Mouse (Mus musculus) thymus, adult 18-20 months (tissue): ENCODE measurements around the gene Efcab3.
A peak's percentile ranks its signal among the peaks of the same experiment; 100 is the strongest.

ENCODE experiments used
- DNase-seq, 2 experiments: peaks; one replicate each; pipeline ENCODE4 v3.0.0; 2022; ENCODE audit warnings: mixed read lengths in 2 of 2

Gene Efcab3

GRCm38 (mm10) chr11:105149353-105149752, 86.0 kb downstream of the Efcab3 start:
- no peak for DNase-seq

- no peak for DNase-seq
Measured at GRCm38 (mm10) chr11:105149766-105150165, 86.4 kb downstream of the Efcab3 start.

GRCm38 (mm10) chr11:105150691-105151090, 87.3 kb downstream of the Efcab3 start:
- DNase-seq = no peak

- peak; percentile 41 to 58 for DNase-seq
Measured at GRCm38 (mm10) chr11:105151226-105152016, 88.0 kb downstream of the Efcab3 start.

GRCm38 (mm10) chr11:105152017-105152300, 88.6 kb downstream of the Efcab3 start:
- no peak for DNase-seq

GRCm38 (mm10) chr11:105152357-105152899, 89.0 kb downstream of the Efcab3 start:
- DNase-seq = no peak

- DNase-seq = no peak
Measured at GRCm38 (mm10) chr11:105153068-105153833, 89.9 kb downstream of the Efcab3 start.

GRCm38 (mm10) chr11:105155915-105156314, 92.5 kb downstream of the Efcab3 start:
- DNase-seq = no peak

- no peak for DNase-seq
Measured at GRCm38 (mm10) chr11:105156748-105157267, 93.4 kb downstream of the Efcab3 start.

- no peak for DNase-seq
Measured at GRCm38 (mm10) chr11:105158047-105158446, 94.7 kb downstream of the Efcab3 start.

GRCm38 (mm10) chr11:105159673-105160360, 96.4 kb downstream of the Efcab3 start:
- DNase-seq = no peak

- DNase-seq = no peak
Measured at GRCm38 (mm10) chr11:105161411-105161810, 98.0 kb downstream of the Efcab3 start.

- DNase-seq = no peak
Measured at GRCm38 (mm10) chr11:105164516-105165510, 101.4 kb downstream of the Efcab3 start.

- no peak for DNase-seq
Measured at GRCm38 (mm10) chr11:105166780-105167179, 103.4 kb downstream of the Efcab3 start.
